Mouse (Mus musculus) ES-E14 (cell line): Measurements from ENCODE around the gene B430218F22Rik. TPM values are rescaled to one million over a fixed set of nuclear protein-coding genes. Genes with fewer than 3 reads are reported as not detected.

ENCODE experiments used
- DNase-seq: peaks from one replicate; pipeline ENCODE4 v3.0.0-alpha.2; 2013; ENCODE audit warnings: low read depth, low spot score
- H3K27ac ChIP-seq: 2 replicates; pipeline ENCODE4 v1.5.1; 2012; ENCODE audit warnings: low read depth, mild to moderate bottlenecking, low read length, moderate library complexity, mixed read lengths; ENCODE audit not compliant: poor library complexity, insufficient read depth, severe bottlenecking
- H3K36me3 ChIP-seq: 2 replicates; pipeline ENCODE4 v1.6.1; 2012; ENCODE audit warnings: mild to moderate bottlenecking, low read length, moderate library complexity, mixed read lengths; ENCODE audit not compliant: control insufficient read depth, poor library complexity, insufficient read depth, severe bottlenecking
- H3K4me1 ChIP-seq, 2 experiments: fragments of 150-350 bp in 1 of 2; sonication (generic) in 1 of 2; 2 replicates each; pipeline ENCODE4 v1.6.1; 2012; ENCODE audit warnings: low read length in 2 of 2, mild to moderate bottlenecking in 1 of 2, mixed read lengths in 1 of 2; ENCODE audit not compliant: control insufficient read depth in 2 of 2, insufficient read depth in 2 of 2, poor library complexity in 1 of 2
- H3K4me3 ChIP-seq, 2 experiments: fragments of 150-350 bp in 1 of 2; sonication (generic) in 1 of 2; 2 replicates each; pipeline ENCODE4 v1.5.1; 2012; ENCODE audit warnings: low read length in 2 of 2, low read depth in 1 of 2, mild to moderate bottlenecking in 1 of 2, mixed read lengths in 1 of 2; ENCODE audit not compliant: insufficient read depth in 1 of 2, poor library complexity in 1 of 2, severe bottlenecking in 1 of 2
- H3K9ac ChIP-seq: 2 replicates; pipeline ENCODE4 v1.6.1; 2012; ENCODE audit warnings: low read depth, mild to moderate bottlenecking, low read length, mixed read lengths; ENCODE audit not compliant: poor library complexity, insufficient read depth, severe bottlenecking
- H3K9me3 ChIP-seq: fragments of 150-350 bp; sonication (generic); 2 replicates; pipeline ENCODE4 v1.6.1; 2012; ENCODE audit warnings: low read depth, mild to moderate bottlenecking, low read length; ENCODE audit not compliant: control insufficient read depth, insufficient read depth
- CHD2 ChIP-seq: IDR thresholded peaks from 2 replicates; pipeline ENCODE4 v1.6.1; 2014; ENCODE audit warnings: mild to moderate bottlenecking, low read depth, low read length, inconsistent platforms
- HCFC1 ChIP-seq: IDR thresholded peaks from 2 replicates; pipeline ENCODE4 v1.6.1; 2012; ENCODE audit warnings: low read length, inconsistent platforms, borderline replicate concordance; ENCODE audit not compliant: insufficient read depth
- MAFK ChIP-seq: IDR thresholded peaks from 2 replicates; pipeline ENCODE4 v1.6.1; 2014; ENCODE audit warnings: mild to moderate bottlenecking, low read depth, low read length, inconsistent platforms; ENCODE audit not compliant: insufficient read depth
- ZC3H11A ChIP-seq: IDR thresholded peaks from 2 replicates; pipeline ENCODE4 v1.6.1; 2012; ENCODE audit warnings: low read depth, mild to moderate bottlenecking, inconsistent platforms, low read length, borderline replicate concordance
- ZNF384 ChIP-seq: IDR thresholded peaks from 2 replicates; pipeline ENCODE4 v1.6.1; 2012; ENCODE audit warnings: low read depth, low read length, inconsistent platforms
- in situ Hi-C, 2 experiments: fragments of 600-800 bp; cut with MboI; formaldehyde crosslinking; loops; one replicate each; pipeline ENCODE4 v1.15.1; 2025; ENCODE audit warnings: low sequenced_read_pairs in 2 of 2, inconsistent platforms in 1 of 2; ENCODE audit not compliant: unreplicated experiment in 2 of 2
- total RNA-seq: library from RNA; depleted of rRNA; stranded (reverse); fragments of 300-350 nt; gene quantifications from 2 replicates; pipeline ENCODE4 v1.2.3, GENCODE M21; 2012; rRNA removed

B430218F22Rik gene
- total RNA-seq, 1 experiment, result 3.0 TPM

DNA sequence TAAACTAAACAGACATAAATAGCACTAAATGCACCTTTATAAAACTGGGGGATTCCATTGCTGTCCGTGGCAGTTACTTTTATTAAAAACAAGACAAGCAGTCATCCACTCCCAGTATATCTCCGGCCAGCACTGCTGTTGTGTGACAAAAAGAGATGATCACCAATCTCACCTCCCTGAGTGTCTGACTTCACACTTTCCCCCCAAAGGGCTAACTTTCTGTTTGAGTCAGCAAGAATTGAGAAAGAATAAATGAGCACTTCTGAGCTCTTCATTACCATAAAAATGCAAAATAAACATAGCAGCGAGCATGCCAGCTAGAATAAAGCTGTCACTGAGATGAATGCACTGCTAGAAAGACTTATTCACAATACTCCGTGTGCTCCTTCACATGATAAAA, 31.7 kb downstream of the B430218F22Rik start:
- no peak for TF ChIP-seq CHD2
- no peak for TF ChIP-seq ZC3H11A
- no peak for TF ChIP-seq ZNF384
- no peak for TF ChIP-seq MAFK
- no peak for TF ChIP-seq HCFC1
- H3K9me3 ChIP-seq, result no peaks in the 10 kb centered on the region
- H3K4me1 ChIP-seq, result no peaks in the 10 kb centered on the region
- no peaks in the 10 kb centered on the region for H3K36me3 ChIP-seq
- in situ Hi-C loops, result loop anchor here (25.0 kb wide), 2 partner anchors 919 to 944 kb away; no protein-coding TSS in a partner anchor
- H3K4me3 ChIP-seq, result no peak overlapping the region
- no peak overlapping the region for H3K9ac ChIP-seq
- no peak for DNase-seq
- no peak overlapping the region for H3K27ac ChIP-seq

DNA sequence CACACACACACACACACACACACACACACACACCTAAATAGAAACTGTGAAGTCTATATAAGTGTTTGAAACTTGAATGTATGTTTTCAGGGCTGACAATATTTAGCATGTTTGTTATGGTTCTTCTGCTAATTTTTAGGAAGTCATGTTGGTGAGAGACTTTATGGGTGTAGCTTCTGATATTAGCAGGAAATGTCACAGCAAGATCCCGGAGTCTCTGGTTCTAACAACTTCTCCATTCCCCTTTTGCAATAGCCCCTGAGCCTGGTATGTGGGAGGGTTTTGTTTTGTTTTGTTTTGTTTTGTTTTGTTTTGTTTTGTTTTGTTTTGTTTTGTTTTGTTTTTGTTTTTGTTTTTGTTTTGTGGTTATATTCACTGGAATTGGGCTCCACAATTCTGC, 34.0 kb downstream of the B430218F22Rik start:
- H3K9me3 ChIP-seq, result no peaks in the 10 kb centered on the region
- no peak for TF ChIP-seq MAFK
- no peak for TF ChIP-seq HCFC1
- no peak for TF ChIP-seq CHD2
- no peak for TF ChIP-seq ZNF384
- no peak for TF ChIP-seq ZC3H11A
- H3K36me3 ChIP-seq, result no peaks in the 10 kb centered on the region
- no peak overlapping the region for H3K27ac ChIP-seq
- DNase-seq, result no peak
- H3K4me3 ChIP-seq, result no peak overlapping the region
- no peak overlapping the region for H3K9ac ChIP-seq
- no peaks in the 10 kb centered on the region for H3K4me1 ChIP-seq
- in situ Hi-C loops, result loop anchor here (25.0 kb wide), 2 partner anchors 917 to 942 kb away; no protein-coding TSS in a partner anchor

DNA sequence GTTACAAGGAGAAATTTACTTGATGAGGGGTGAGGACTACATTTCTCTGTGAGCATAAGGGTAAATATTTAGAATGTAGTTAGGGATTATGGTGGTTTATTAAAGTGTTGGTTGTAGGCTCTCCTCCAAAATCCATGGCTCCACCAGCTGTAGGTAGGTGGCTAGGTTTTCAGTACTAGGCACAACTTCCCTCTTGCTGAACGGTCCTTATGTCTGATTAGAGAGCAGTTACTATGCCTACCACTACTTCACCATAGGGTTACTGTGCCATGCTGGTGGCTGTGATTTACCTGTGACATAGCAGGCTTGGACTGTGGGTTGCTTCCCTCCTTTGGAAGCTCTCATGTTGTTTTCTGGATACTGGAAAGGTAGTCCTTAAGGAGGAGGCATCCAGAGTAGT, 34.4 kb downstream of the B430218F22Rik start:
- in situ Hi-C loops, result loop anchor here (25.0 kb wide), 2 partner anchors 916 to 941 kb away; no protein-coding TSS in a partner anchor
- DNase-seq, result no peak
- Histone ChIP-seq H3K4me3 (no peak overlapping the region), H3K9me3 (no peaks in the 10 kb centered on the region), H3K4me1 (no peaks in the 10 kb centered on the region), H3K9ac (no peak overlapping the region), H3K36me3 (no peaks in the 10 kb centered on the region), H3K27ac (no peak overlapping the region)
- no peak for TF ChIP-seq MAFK
- no peak for TF ChIP-seq ZC3H11A
- TF ChIP-seq ZNF384, result no peak
- no peak for TF ChIP-seq CHD2
- no peak for TF ChIP-seq HCFC1

Other genes with a start within 250 kb of the B430218F22Rik start
- gene Mrps30, start 622 bp downstream of the B430218F22Rik start, total RNA-seq, result 29.6 and 30.8 TPM in 2 replicates